Mouse (Mus musculus): ENCODE data around the gene Aph1c. TPM values are rescaled to one million over a fixed set of nuclear protein-coding genes. Genes with fewer than 3 reads are reported as not detected.
"Not testable (repeated sequence)": the region's sequence is repeated elsewhere in the genome, so short reads cannot be mapped to it uniquely, and the experiment has no call there.

Gene Aph1c
- polyA plus RNA-seq, 1 experiment, result 0.24 TPM

- no peaks in the 10 kb centered on the region for H3K4me1 ChIP-seq (ENCODE audit: control insufficient read depth, insufficient read depth, insufficient read length, low read length)
- H3K4me3 ChIP-seq (ENCODE audit: insufficient read depth, low read depth, low read length), result peak within 1 kb of the TSS; percentile 75
- H3K27ac ChIP-seq (replicated peaks; ENCODE audit: low read depth, low read length), result peak within 1 kb of the TSS; percentile 32
These were observed 38.8 kb downstream of the Aph1c start, which contains the start of gene Aph1b for GRCm38 (mm10) chr9:66795464-66796324. TSS of gene Aph1b (minus strand) at chr9:66795490.

- H3K27ac ChIP-seq (replicated peaks; ENCODE audit: low read depth, low read length), result peak overlapping the region; percentile 9; the same call in 1 of the 2 replicates
- no peaks in the 10 kb centered on the region for H3K4me1 ChIP-seq (ENCODE audit: control insufficient read depth, insufficient read depth, insufficient read length, low read length)
- H3K4me3 ChIP-seq (ENCODE audit: insufficient read depth, low read depth, low read length), result peak overlapping the region; percentile 75
These were observed 39.7 kb downstream of the Aph1c start for GRCm38 (mm10) chr9:66794629-66795463.

- no peak overlapping the region for H3K4me3 ChIP-seq (ENCODE audit: insufficient read depth, low read depth, low read length)
- no peak overlapping the region for H3K27ac ChIP-seq (replicated peaks; ENCODE audit: low read depth, low read length)
- H3K4me1 ChIP-seq (ENCODE audit: control insufficient read depth, insufficient read depth, insufficient read length, low read length), result no peaks in the 10 kb centered on the region
These were observed 46.7 kb downstream of the Aph1c start for GRCm38 (mm10) chr9:66787821-66788220.

- H3K27ac ChIP-seq (replicated peaks; ENCODE audit: low read depth, low read length); H3K4me1 ChIP-seq (ENCODE audit: control insufficient read depth, insufficient read depth, insufficient read length, low read length); H3K4me3 ChIP-seq (ENCODE audit: insufficient read depth, low read depth, low read length): not testable (repeated sequence)
These were observed 50.0 kb downstream of the Aph1c start for GRCm38 (mm10) chr9:66784552-66784951.

- Histone ChIP-seq H3K4me1 (ENCODE audit: control insufficient read depth, insufficient read depth, insufficient read length, low read length) (peaks cover 3% of the 10 kb centered on the region; the same call in 1 of the 2 replicates), H3K27ac (replicated peaks; ENCODE audit: low read depth, low read length) (no peak overlapping the region)
These were observed 63.8 kb downstream of the Aph1c start for GRCm38 (mm10) chr9:66770701-66771100.

GRCm38 (mm10) chr9:66769275-66769674 lies 65.3 kb downstream of the Aph1c start:
- H3K4me1 ChIP-seq (ENCODE audit: control insufficient read depth, insufficient read depth, insufficient read length, low read length), result peaks cover 3% of the 10 kb centered on the region; the same call in 1 of the 2 replicates
- no peak overlapping the region for H3K4me3 ChIP-seq (ENCODE audit: insufficient read depth, low read depth, low read length)
- H3K27ac ChIP-seq (replicated peaks; ENCODE audit: low read depth, low read length), result no peak overlapping the region

More at GRCm38 (mm10) chr9:66770701-66771100, 63.8 kb downstream of the Aph1c start:
- H3K4me3 ChIP-seq (ENCODE audit: insufficient read depth, low read depth, low read length), result no peak overlapping the region

DNA sequence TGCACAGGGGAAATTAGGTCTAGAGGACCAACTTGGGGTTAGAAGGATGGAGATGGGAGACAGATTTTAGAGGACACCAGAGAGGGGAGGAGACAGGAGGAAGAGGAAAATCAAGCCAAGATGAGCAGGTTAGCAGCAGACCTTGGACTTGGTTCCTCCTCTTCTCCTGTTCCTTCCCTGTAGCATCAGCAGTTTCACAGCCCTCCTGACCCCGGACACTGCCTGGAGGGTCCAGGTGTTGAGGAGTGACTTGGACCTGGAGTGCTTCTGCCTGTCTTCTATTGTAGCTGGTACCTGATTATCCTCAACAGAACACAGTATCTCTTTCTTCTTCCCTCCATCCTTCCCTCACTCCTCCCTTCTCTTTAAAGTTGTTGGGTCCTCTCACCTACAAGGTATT lies 65.8 kb downstream of the Aph1c start:
- no peak overlapping the region for H3K4me3 ChIP-seq (ENCODE audit: insufficient read depth, low read depth, low read length)
- H3K27ac ChIP-seq (replicated peaks; ENCODE audit: low read depth, low read length), result no peak overlapping the region
- peaks cover 3% of the 10 kb centered on the region; the same call in 1 of the 2 replicates for H3K4me1 ChIP-seq (ENCODE audit: control insufficient read depth, insufficient read depth, insufficient read length, low read length)

Other genes with a start within 250 kb of the Aph1c start
- 16.8 and 17.9 TPM in 2 replicates for gene Usp3, start 241.6 kb downstream of the Aph1c start, polyA plus RNA-seq (2012; ENCODE audit: insufficient read depth, insufficient read length, missing spikeins)
- 0.99 TPM in 1 of 2 replicates, not detected in the other for gene Car12, start 121.0 kb downstream of the Aph1c start, polyA plus RNA-seq (2012; ENCODE audit: insufficient read depth, insufficient read length, missing spikeins)
- 9.2 and 11.9 TPM in 2 replicates for gene Aph1b, start 39.2 kb downstream of the Aph1c start, polyA plus RNA-seq (2012; ENCODE audit: insufficient read depth, insufficient read length, missing spikeins)
- not detected in 2 replicates for gene Gm10647, start 37.7 kb downstream of the Aph1c start, polyA plus RNA-seq (2012; ENCODE audit: insufficient read depth, insufficient read length, missing spikeins)
- 8.2 and 8.9 TPM in 2 replicates for gene Rab8b, start 85.0 kb upstream of the Aph1c start, polyA plus RNA-seq (2012; ENCODE audit: insufficient read depth, insufficient read length, missing spikeins)
- 582 and 811 TPM in 2 replicates for gene Rps27l, start 111.4 kb upstream of the Aph1c start, polyA plus RNA-seq (2012; ENCODE audit: insufficient read depth, insufficient read length, missing spikeins)
- gene Lactb, start 140.8 kb upstream of the Aph1c start, polyA plus RNA-seq (2012; ENCODE audit: insufficient read depth, insufficient read length, missing spikeins), result 19.0 and 27.1 TPM in 2 replicates
- 270 and 325 TPM in 2 replicates for gene Tpm1, start 214.7 kb upstream of the Aph1c start, polyA plus RNA-seq (2012; ENCODE audit: insufficient read depth, insufficient read length, missing spikeins)